Mouse (Mus musculus): ENCODE data around the gene Thada. TPM values are rescaled to one million over a fixed set of nuclear protein-coding genes. Genes with fewer than 3 reads are reported as not detected.

Thada gene
- 6.8 and 7.9 TPM in 2 replicates for polyA plus RNA-seq (2015; fragmentation: Nextera tagmentation; extraction: Ambion mirVana)

- H3K9ac ChIP-seq = peak within 1 kb of the TSS; percentile 80
- WGBS = under 1% methylated on average over 67 of the region's 67 CpGs
- ATAC-seq (ENCODE audit: insufficient number of reproducible peaks, low FRiP score, low TSS enrichment, low read depth) = peak; percentile 97
- H3K36me3 ChIP-seq = peaks cover 7% of the 10 kb centered on the region
- H3K4me2 ChIP-seq (replicated peaks) = peak within 1 kb of the TSS; percentile 81
- no peaks in the 10 kb centered on the region for H3K9me3 ChIP-seq (replicated peaks)
- peak within 1 kb of the TSS; percentile 97 for H3K4me3 ChIP-seq (replicated peaks)
- H3K27me3 ChIP-seq = no peaks in the 10 kb centered on the region
- H3K4me1 ChIP-seq = peaks cover 13% of the 10 kb centered on the region; the same call in 1 of the 2 replicates
- H3K27ac ChIP-seq (replicated peaks) = peak within 1 kb of the TSS; percentile 88
Measured at GRCm38 (mm10) chr17:84465753-84466608, at the start of gene Thada. Gene Thada, minus strand, starts transcription at chr17:84466205.

- 15% methylated on average over 4 of the region's 4 CpGs for WGBS
- Histone ChIP-seq H3K4me3 (replicated peaks) (peak overlapping the region; percentile 83), H3K27ac (replicated peaks) (peak overlapping the region; percentile 83), H3K9me3 (replicated peaks) (no peaks in the 10 kb centered on the region), H3K4me1 (peaks cover 24% of the 10 kb centered on the region), H3K27me3 (no peaks in the 10 kb centered on the region), H3K36me3 (no peaks in the 10 kb centered on the region), H3K4me2 (replicated peaks) (peak overlapping the region; percentile 67), H3K9ac (peak overlapping the region; percentile 63)
- no peak for ATAC-seq (ENCODE audit: insufficient number of reproducible peaks, low FRiP score, low TSS enrichment, low read depth)
Measured at GRCm38 (mm10) chr17:84512516-84513085, 46.6 kb upstream of the Thada start.

DNA sequence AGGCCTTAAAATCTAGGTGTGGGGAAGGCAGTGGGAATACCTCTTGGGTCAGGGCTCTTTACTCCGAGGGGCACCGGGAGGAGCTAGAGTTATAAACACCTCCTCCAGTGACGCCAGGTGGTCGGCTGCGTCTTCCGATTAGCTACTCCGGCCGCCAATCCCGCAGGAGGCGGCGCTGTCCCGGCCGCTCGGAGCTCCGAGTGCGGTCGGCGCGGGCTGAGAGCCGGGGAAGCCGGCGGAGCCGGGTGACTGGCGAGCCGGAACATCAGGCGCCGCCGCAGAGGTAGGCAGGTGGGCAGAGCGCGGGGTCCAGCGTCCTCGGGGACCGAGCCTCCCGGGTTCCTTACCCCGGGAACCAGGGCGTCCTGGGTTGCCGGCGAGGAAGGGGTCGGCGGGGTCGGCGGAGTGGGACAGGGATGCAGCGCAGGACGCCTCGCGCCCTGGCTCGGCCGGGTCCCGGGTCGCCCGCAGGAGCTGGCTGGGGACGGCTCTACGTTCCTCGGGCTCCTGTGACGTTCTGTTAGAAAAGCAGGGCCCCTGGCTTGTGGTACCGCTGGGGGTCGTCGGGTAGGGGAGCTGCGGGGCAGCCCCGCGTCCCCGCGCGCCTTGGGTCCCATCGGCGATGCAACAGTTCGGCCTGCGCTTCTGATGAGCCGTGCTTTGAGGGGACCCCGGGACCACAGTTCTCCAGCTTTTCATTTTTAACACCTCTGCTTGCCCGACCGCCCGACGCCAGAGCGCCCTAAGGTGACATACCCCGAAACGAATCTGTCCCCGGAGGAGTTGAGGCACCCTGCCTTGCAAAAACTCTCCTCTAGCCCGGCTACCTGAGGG, 45.9 kb upstream of the Thada start, which contains the start of gene Plekhh2:
Gene Plekhh2 (plus strand): TSS at position 214 of the 834 bp plus-strand sequence.
- peak within 1 kb of the TSS; percentile 83 for H3K4me3 ChIP-seq (replicated peaks)
- WGBS = under 1% methylated on average over 79 of the region's 79 CpGs
- peak within 1 kb of the TSS; percentile 86 for H3K27ac ChIP-seq (replicated peaks)
- H3K4me1 ChIP-seq = peaks cover 24% of the 10 kb centered on the region
- peak within 1 kb of the TSS; percentile 67 for H3K4me2 ChIP-seq (replicated peaks)
- peak within 1 kb of the TSS; percentile 63 for H3K9ac ChIP-seq
- no peaks in the 10 kb centered on the region for H3K27me3 ChIP-seq
- no peaks in the 10 kb centered on the region for H3K9me3 ChIP-seq (replicated peaks)
- ATAC-seq (ENCODE audit: insufficient number of reproducible peaks, low FRiP score, low TSS enrichment, low read depth) = peak; percentile 89
- no peaks in the 10 kb centered on the region for H3K36me3 ChIP-seq

DNA sequence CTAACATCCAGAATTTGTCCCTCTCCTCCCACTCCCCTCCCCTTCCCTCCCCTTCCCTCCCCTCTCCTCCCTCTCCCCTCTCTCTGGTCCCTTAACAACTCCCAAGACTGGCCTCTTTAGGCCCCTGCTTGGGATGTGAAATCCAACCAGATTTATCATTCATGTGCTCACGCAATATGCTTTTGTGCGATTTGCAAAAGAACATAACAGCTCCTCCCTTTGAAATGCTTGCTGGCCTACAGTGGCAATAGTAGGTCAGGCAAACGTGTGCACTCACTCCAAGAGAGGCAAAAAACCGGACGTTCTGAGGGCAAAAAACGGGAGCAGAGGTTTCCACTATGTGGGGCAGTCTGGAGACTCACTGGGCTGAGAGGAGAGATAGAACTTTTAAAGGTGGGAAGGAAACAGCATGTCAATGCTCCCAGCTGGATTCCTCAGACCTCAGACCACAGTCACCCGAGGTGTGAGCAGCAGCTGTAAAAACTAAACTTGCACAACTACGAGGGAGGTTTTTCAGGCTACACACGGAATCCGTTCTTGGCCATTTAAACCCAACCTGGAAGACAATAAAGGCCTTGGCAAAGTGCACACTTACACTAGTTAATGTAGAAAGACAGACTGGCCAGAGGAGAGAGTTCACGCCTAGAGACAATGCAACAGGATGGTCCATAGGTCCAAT, 45.1 kb upstream of the Thada start:
- Histone ChIP-seq H3K9ac (no peak overlapping the region), H3K36me3 (no peaks in the 10 kb centered on the region), H3K4me3 (replicated peaks) (peak overlapping the region; percentile 83), H3K4me2 (replicated peaks) (peak overlapping the region; percentile 67), H3K4me1 (peaks cover 24% of the 10 kb centered on the region), H3K27me3 (no peaks in the 10 kb centered on the region), H3K9me3 (replicated peaks) (no peaks in the 10 kb centered on the region), H3K27ac (replicated peaks) (peak overlapping the region; percentile 86)
- no peak for ATAC-seq (ENCODE audit: insufficient number of reproducible peaks, low FRiP score, low TSS enrichment, low read depth)
- 25% methylated on average over 11 of the region's 11 CpGs for WGBS

DNA sequence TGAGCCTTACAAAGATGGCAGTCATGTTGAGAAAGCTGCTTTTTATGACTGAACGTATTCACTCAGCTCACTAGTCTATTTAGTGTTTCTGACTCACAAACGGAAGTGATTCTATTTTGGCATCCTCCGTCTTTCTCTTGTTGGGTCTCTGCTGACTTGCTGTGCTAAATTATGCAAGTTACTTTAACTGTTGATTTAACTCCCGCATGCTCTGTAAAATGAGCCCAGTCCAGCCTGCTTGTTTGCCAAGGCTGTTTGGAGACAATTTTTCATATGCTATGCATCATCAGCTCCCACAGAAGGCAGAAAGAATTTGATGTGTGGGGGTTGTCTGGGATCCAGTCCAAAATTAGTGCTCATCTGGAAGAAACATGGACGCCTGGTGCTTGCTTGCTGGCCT, 44.4 kb upstream of the Thada start:
- ATAC-seq (ENCODE audit: insufficient number of reproducible peaks, low FRiP score, low TSS enrichment, low read depth) = peak; percentile 68
- Histone ChIP-seq H3K27ac (replicated peaks) (peak overlapping the region; percentile 86), H3K4me2 (replicated peaks) (no peak overlapping the region), H3K9me3 (replicated peaks) (no peaks in the 10 kb centered on the region), H3K27me3 (no peaks in the 10 kb centered on the region), H3K9ac (no peak overlapping the region), H3K4me3 (replicated peaks) (no peak overlapping the region), H3K36me3 (no peaks in the 10 kb centered on the region), H3K4me1 (peaks cover 28% of the 10 kb centered on the region)
- 9% methylated on average over 5 of the region's 5 CpGs for WGBS

- Histone ChIP-seq H3K9me3 (replicated peaks) (no peaks in the 10 kb centered on the region), H3K27ac (replicated peaks) (no peak overlapping the region), H3K27me3 (no peaks in the 10 kb centered on the region), H3K4me1 (peaks cover 32% of the 10 kb centered on the region), H3K36me3 (no peaks in the 10 kb centered on the region), H3K4me2 (replicated peaks) (no peak overlapping the region), H3K9ac (no peak overlapping the region), H3K4me3 (replicated peaks) (no peak overlapping the region)
- 69% methylated on average over 4 of the region's 4 CpGs for WGBS
- ATAC-seq (ENCODE audit: insufficient number of reproducible peaks, low FRiP score, low TSS enrichment, low read depth) = no peak
Measured at GRCm38 (mm10) chr17:84509176-84509575, 43.2 kb upstream of the Thada start.

DNA sequence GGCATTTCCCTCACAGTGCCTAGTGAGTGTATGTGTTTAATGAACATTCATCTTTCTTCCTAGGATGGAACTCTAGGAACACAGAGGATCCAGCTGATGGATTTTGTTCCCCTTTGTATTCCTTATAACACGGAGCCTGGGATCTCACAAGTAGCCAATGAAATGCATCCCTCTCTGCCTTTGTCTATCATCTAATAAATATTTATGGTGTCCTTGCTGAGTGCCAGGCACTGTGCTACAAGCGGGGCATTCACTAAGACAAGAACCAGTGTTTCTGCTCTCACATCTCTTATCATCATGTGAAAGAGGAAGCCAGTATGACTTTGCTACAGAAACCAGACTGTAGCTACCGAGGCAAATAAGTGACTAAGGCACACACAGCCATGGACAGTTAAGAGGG, 42.7 kb upstream of the Thada start:
- Histone ChIP-seq H3K4me1 (peaks cover 35% of the 10 kb centered on the region), H3K36me3 (no peaks in the 10 kb centered on the region), H3K27ac (replicated peaks) (no peak overlapping the region), H3K27me3 (no peaks in the 10 kb centered on the region), H3K4me3 (replicated peaks) (no peak overlapping the region), H3K4me2 (replicated peaks) (no peak overlapping the region), H3K9me3 (replicated peaks) (no peaks in the 10 kb centered on the region), H3K9ac (no peak overlapping the region)
- ATAC-seq (ENCODE audit: insufficient number of reproducible peaks, low FRiP score, low TSS enrichment, low read depth) = no peak
- 78% methylated on average over 3 of the region's 3 CpGs for WGBS

- H3K4me1 ChIP-seq = peaks cover 22% of the 10 kb centered on the region
- ATAC-seq (ENCODE audit: insufficient number of reproducible peaks, low FRiP score, low TSS enrichment, low read depth) = no peak
- no peaks in the 10 kb centered on the region for H3K27me3 ChIP-seq
- H3K27ac ChIP-seq (replicated peaks) = no peak overlapping the region
- no peak overlapping the region for H3K9ac ChIP-seq
- 59% methylated on average over 2 of the region's 2 CpGs for WGBS
- no peak overlapping the region for H3K4me3 ChIP-seq (replicated peaks)
- no peaks in the 10 kb centered on the region for H3K9me3 ChIP-seq (replicated peaks)
- H3K36me3 ChIP-seq = no peaks in the 10 kb centered on the region
- no peak overlapping the region for H3K4me2 ChIP-seq (replicated peaks)
Measured at GRCm38 (mm10) chr17:84505922-84506321, 39.9 kb upstream of the Thada start.

- Histone ChIP-seq H3K36me3 (no peaks in the 10 kb centered on the region), H3K27me3 (no peaks in the 10 kb centered on the region), H3K27ac (replicated peaks) (no peak overlapping the region), H3K4me2 (replicated peaks) (no peak overlapping the region), H3K9me3 (replicated peaks) (no peaks in the 10 kb centered on the region), H3K9ac (no peak overlapping the region), H3K4me1 (peaks cover 11% of the 10 kb centered on the region), H3K4me3 (replicated peaks) (no peak overlapping the region)
- WGBS = 78% methylated on average over 3 of the region's 3 CpGs
- no peak for ATAC-seq (ENCODE audit: insufficient number of reproducible peaks, low FRiP score, low TSS enrichment, low read depth)
Measured at GRCm38 (mm10) chr17:84502341-84502740, 36.3 kb upstream of the Thada start.

GRCm38 (mm10) chr17:84498639-84499038, 32.6 kb upstream of the Thada start:
- Histone ChIP-seq H3K9ac (no peak overlapping the region), H3K27ac (replicated peaks) (peak overlapping the region; percentile 9; the same call in 1 of the 2 replicates), H3K4me2 (replicated peaks) (no peak overlapping the region), H3K4me1 (no peaks in the 10 kb centered on the region), H3K9me3 (replicated peaks) (no peaks in the 10 kb centered on the region), H3K36me3 (no peaks in the 10 kb centered on the region), H3K4me3 (replicated peaks) (no peak overlapping the region), H3K27me3 (no peaks in the 10 kb centered on the region)
- whole genome bisulfite sequencing = 41% methylated on average over 5 of the region's 5 CpGs
- no peak for ATAC-seq (ENCODE audit: insufficient number of reproducible peaks, low FRiP score, low TSS enrichment, low read depth)
